Mouse (Mus musculus) olfactory bulb, adult 2 months (tissue): Measurements from ENCODE around the gene Ano1.

Source experiments
- CTCF ChIP-seq: fragments of 200-500 bp; IDR thresholded peaks from 2 replicates; pipeline ENCODE4 v1.5.1; 2012; ENCODE audit warnings: low read depth, mild to moderate bottlenecking, low read length, moderate library complexity; ENCODE audit not compliant: insufficient read depth
- POLR2A ChIP-seq: fragments of 200-500 bp; IDR thresholded peaks from 2 replicates; pipeline ENCODE4 v1.6.1; 2012; ENCODE audit warnings: mild to moderate bottlenecking, low read depth, low read length, moderate library complexity; ENCODE audit not compliant: insufficient read depth

DNA sequence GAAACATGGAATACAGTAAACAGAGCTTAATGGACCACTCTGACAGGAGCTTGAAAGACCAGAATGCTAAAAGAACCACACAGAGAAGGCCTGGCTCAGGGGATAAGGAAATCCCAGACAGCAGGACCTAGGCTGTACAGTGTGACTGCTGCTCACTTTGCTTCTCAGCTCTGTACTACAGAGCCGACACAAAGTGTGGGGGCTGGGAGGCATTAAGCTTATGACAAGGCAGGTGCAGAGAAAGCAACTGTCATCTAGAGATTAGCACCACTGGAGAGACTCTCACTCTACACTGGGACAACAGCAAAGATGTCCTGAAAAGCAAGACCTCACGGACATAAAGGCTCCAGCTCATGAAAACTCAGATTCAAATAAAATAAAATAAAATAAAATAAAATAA lies 212.6 kb downstream of the Ano1 start:
- TF ChIP-seq POLR2A (no peak), CTCF (no peak)
